Mouse (Mus musculus) kidney, embryonic 14.5 days (tissue): ENCODE measurements at regions not wholly inside any gene's neighbourhood (a gene's known extent, or its start where the extent isn't known, plus 50 kb on each side); places are given as distances from the start of the nearest gene placed in this dataset.

Experiments
- ATAC-seq: fragments of 200-750 bp; cut with Nextera tagmentation; 2 replicates; pipeline ENCODE4 v1.8.0; 2017; ENCODE audit warnings: moderate number of reproducible peaks, mild to moderate bottlenecking, moderate TSS enrichment, moderate library complexity; ENCODE audit not compliant: low FRiP score, low TSS enrichment
- H3K27ac ChIP-seq: fragments of 300-500 bp; sonication (generic); 2 replicates; pipeline ENCODE4 v1.5.1; 2014; ENCODE audit warnings: low read depth, mild to moderate bottlenecking, low read length, moderate library complexity, mixed read lengths
- H3K27me3 ChIP-seq: fragments of 300-500 bp; sonication (generic); 2 replicates; pipeline ENCODE4 v1.6.1; 2014; ENCODE audit warnings: mild to moderate bottlenecking, low read length; ENCODE audit not compliant: control insufficient read depth, insufficient read depth
- H3K36me3 ChIP-seq: fragments of 300-500 bp; sonication (generic); 2 replicates; pipeline ENCODE4 v1.6.1; 2014; ENCODE audit warnings: low read length, mixed read lengths; ENCODE audit not compliant: control insufficient read depth, insufficient read depth
- H3K4me1 ChIP-seq: fragments of 300-500 bp; sonication (generic); 2 replicates; pipeline ENCODE4 v1.6.1; 2014; ENCODE audit warnings: low read length, mixed read lengths; ENCODE audit not compliant: control insufficient read depth, insufficient read depth
- H3K4me2 ChIP-seq: fragments of 300-500 bp; sonication (generic); replicated peaks from 2 replicates; pipeline ENCODE4 v1.6.1; 2014; ENCODE audit warnings: low read depth, mild to moderate bottlenecking, low read length
- H3K4me3 ChIP-seq: fragments of 300-500 bp; sonication (generic); 2 replicates; pipeline ENCODE4 v1.5.1; 2014; ENCODE audit warnings: mild to moderate bottlenecking, low read length
- H3K9ac ChIP-seq: fragments of 300-500 bp; sonication (generic); 2 replicates; pipeline ENCODE4 v1.6.1; 2014; ENCODE audit warnings: low read depth, mild to moderate bottlenecking, low read length, moderate library complexity
- H3K9me3 ChIP-seq: fragments of 300-500 bp; sonication (generic); 2 replicates; pipeline ENCODE4 v1.6.1; 2016; ENCODE audit warnings: low read length; ENCODE audit not compliant: control insufficient read depth
- WGBS: fragments of 180-500 bp; shearing (Covaris S2); extraction: QIAGEN DNeasy Blood & Tissue Kit; methylation state at CpG from one replicate; pipeline ENCODE4 v1.1.7; 2014; 5-methylcytosine and 5-hydroxymethylcytosine counted together

GRCm38 (mm10) chr10:125749031-125749585 lies 216.9 kb upstream of the Lrig3 start:
- Histone ChIP-seq H3K9ac (no peak overlapping the region), H3K36me3 (no peaks in the 10 kb centered on the region), H3K27ac (peak overlapping the region; percentile 42; the same call in 1 of the 2 replicates), H3K4me1 (no peaks in the 10 kb centered on the region), H3K4me2 (no peak overlapping the region), H3K9me3 (no peaks in the 10 kb centered on the region), H3K4me3 (no peak overlapping the region), H3K27me3 (no peaks in the 10 kb centered on the region)
- ATAC-seq = no peak
- 64% methylated on average over 6 of the region's 6 CpGs for WGBS

DNA sequence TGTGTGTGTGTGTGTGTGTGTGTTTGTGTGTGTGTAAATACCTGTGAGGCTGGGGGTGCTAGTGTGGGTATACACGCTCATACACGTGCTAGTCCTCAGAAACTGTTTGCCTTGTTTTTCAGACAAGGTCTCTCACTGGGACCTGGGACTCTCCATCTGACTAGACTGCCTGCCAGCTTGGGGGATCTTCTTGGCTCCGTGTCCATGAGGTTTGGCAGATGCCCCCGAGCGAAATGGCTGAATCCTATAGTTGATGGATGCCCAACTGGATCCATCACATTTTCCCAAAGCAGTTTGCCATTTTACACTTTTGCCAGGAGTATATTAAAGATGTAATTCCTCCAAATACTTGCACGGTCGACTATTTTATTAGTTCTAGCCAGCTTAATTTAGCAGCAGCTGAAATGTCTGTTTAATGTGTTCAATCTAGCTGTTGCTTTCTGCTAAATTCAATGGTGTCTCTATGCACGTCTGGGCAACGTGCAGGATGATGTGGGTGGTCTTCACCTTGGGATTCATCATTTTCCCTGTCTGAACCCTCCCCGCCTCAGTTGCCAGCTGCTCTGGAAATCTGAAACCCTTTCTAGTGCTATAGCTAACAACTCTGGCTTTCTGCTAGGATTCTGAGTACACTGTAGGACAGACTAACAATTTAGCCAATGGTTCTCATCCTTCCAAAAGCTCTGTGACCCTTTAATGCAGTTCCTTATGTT lies 213.3 kb upstream of the Lrig3 start:
- ATAC-seq = no peak
- no peak overlapping the region for H3K9ac ChIP-seq

GRCm38 (mm10) chr10:125759171-125759570 lies 206.8 kb upstream of the Lrig3 start:
- H3K27ac ChIP-seq = no peak overlapping the region
- H3K9ac ChIP-seq = no peak overlapping the region
- H3K27me3 ChIP-seq = no peaks in the 10 kb centered on the region
- 93% methylated on average over 3 of the region's 3 CpGs for WGBS
- H3K4me3 ChIP-seq = no peak overlapping the region
- no peaks in the 10 kb centered on the region for H3K4me1 ChIP-seq
- no peak overlapping the region for H3K4me2 ChIP-seq
- H3K9me3 ChIP-seq = peaks cover 6% of the 10 kb centered on the region; the same call in 1 of the 2 replicates
- ATAC-seq = peak; percentile 52; the same call in 1 of the 2 replicates
- no peaks in the 10 kb centered on the region for H3K36me3 ChIP-seq

More for the DNA sequence above, 213.3 kb upstream of the Lrig3 start:
- Histone ChIP-seq H3K4me3 (no peak overlapping the region), H3K9me3 (no peaks in the 10 kb centered on the region), H3K4me2 (no peak overlapping the region), H3K4me1 (no peaks in the 10 kb centered on the region), H3K27me3 (no peaks in the 10 kb centered on the region), H3K36me3 (no peaks in the 10 kb centered on the region), H3K27ac (no peak overlapping the region)
- 67% methylated on average over 10 of the region's 10 CpGs for WGBS

DNA sequence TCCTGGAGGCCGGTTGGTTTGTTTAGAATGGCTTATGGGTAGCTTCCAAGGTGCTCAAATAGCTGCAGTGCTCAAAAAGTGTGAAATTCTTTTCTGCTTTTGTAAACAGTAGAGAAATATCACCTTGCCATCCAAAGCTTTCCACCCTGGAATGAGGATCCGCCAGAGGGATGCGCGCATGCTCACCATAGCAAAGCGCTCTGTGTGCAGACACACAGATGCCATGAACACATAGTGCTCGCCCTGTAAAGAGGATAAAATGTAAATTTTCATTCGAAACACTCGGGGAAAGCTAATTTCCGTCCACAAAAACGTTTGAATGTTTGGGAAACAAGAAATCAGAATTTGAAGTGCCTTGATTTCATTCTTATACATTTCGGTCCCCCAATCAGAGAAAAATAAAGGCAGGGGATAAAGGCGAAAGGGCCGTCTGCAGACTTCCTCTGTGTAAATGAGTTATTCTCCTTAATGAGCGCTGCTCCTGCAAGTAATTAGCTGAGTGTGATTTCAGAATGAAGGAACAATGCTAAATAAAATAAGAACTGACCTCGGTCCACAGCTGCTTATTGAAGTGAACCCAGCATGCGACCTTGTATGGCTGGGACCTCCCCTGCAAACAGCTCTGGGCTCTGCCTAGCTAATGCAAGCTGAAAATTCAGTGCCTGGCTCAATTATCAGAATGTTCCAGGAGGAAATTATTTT lies 203.4 kb upstream of the Lrig3 start:
- no peak for ATAC-seq
- no peaks in the 10 kb centered on the region for H3K36me3 ChIP-seq
- H3K27me3 ChIP-seq = no peaks in the 10 kb centered on the region
- 79% methylated on average over 16 of the region's 16 CpGs for WGBS
- no peak overlapping the region for H3K4me2 ChIP-seq
- H3K9me3 ChIP-seq = peaks cover 6% of the 10 kb centered on the region; the same call in 1 of the 2 replicates
- H3K9ac ChIP-seq = no peak overlapping the region
- H3K27ac ChIP-seq = no peak overlapping the region
- no peaks in the 10 kb centered on the region for H3K4me1 ChIP-seq
- H3K4me3 ChIP-seq = no peak overlapping the region

DNA sequence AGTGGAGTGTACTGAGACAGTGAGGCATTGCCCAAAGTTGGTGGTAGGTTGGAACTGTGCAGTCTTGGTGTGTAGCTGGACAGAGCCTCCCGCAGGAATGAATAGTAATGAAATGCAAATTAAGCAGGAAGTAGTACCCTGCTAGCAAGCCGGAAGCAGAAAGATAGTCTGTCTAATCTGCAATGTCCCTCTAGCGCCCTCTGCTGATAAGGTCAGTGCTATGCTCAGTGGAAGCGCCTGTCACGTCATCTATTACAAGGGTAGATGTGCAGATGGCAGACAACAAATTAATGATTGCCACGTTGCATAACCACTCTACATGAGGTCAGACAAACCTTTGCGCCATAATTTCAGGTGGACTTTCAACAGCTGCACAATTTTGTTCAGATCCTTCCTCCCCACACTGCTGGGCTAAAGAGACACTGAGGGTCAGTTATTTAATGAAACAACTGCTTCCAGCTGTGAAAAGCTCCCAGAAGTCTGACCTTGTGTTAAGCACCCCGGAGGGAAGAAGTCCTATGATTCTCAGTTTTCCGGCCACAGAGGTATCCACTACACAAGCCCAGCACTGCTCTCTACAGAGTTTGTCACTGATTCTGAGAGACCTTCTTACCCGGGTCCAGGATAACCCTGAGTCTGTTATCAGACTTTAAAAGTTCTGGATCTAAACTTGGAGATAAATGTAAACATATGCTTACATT lies 201.4 kb upstream of the Lrig3 start:
- H3K27ac ChIP-seq = no peak overlapping the region
- no peaks in the 10 kb centered on the region for H3K27me3 ChIP-seq
- H3K36me3 ChIP-seq = no peaks in the 10 kb centered on the region
- no peaks in the 10 kb centered on the region for H3K4me1 ChIP-seq
- no peak overlapping the region for H3K4me3 ChIP-seq
- H3K9ac ChIP-seq = no peak overlapping the region
- ATAC-seq = peak; percentile 68; the same call in 1 of the 2 replicates
- WGBS = 64% methylated on average over 10 of the region's 10 CpGs
- H3K9me3 ChIP-seq = peaks cover 6% of the 10 kb centered on the region; the same call in 1 of the 2 replicates
- H3K4me2 ChIP-seq = no peak overlapping the region

DNA sequence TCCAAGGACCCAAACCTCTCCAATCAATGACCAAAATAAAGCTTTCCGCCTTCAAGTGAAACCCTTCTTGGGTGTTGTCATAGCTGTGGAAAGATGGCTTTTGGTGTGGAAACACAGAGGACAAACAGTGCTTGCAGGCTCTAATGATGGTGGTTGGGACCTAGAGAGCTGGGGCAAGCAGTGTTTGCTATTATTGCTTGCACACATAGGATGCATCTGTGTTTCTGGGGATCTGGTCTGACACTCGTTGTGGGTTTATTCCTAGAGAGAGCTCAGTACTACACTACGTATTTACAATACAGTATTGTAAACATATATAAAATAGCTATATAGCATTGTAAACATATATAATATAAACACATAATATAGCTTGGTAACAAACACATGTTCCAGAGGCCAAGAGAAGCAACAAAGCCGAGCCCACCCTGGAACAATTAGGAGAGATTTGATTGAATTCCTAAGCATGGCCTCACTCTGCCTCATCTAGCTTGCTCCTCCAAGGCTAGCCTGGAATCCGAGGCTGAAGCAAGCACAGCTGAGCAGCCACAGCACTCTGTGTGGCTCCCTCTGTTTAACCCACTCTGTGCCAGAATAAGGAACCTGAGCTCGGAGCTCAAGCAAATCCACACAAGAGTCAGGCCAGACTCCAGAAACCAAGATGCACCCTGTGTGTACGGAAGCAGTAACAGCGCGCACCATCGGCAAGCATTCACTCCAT lies 200.7 kb upstream of the Lrig3 start:
- H3K9me3 ChIP-seq = peaks cover 6% of the 10 kb centered on the region; the same call in 1 of the 2 replicates
- no peak overlapping the region for H3K27ac ChIP-seq
- no peak overlapping the region for H3K9ac ChIP-seq
- WGBS = 77% methylated on average over 10 of the region's 10 CpGs
- no peak for ATAC-seq
- H3K36me3 ChIP-seq = no peaks in the 10 kb centered on the region
- H3K4me2 ChIP-seq = no peak overlapping the region
- H3K4me1 ChIP-seq = no peaks in the 10 kb centered on the region
- no peaks in the 10 kb centered on the region for H3K27me3 ChIP-seq
- no peak overlapping the region for H3K4me3 ChIP-seq

DNA sequence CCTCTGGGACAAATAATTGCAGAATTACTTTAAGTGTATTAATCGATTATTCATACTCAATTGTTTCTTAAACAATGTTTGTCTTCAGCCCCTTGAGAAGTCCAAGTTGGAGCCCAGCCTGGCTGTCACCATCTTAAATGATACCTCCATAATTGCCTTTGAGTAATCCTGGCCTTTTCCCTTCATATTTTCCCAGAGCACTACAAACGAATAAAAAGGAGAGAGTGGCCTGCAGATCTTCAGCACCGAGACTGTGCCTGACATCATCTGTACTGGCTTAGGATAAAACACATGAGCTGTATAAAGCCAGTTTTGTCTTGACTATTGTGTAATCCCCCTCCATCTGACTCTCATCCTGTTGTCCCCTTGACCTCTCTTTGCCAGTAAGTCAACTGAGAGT lies 197.7 kb upstream of the Lrig3 start:
- 82% methylated on average over 3 of the region's 3 CpGs for WGBS
- ATAC-seq = no peak
- no peaks in the 10 kb centered on the region for H3K4me1 ChIP-seq

GRCm38 (mm10) chr10:125773541-125773940 lies 192.4 kb upstream of the Lrig3 start:
- Histone ChIP-seq H3K4me3 (no peak overlapping the region), H3K4me1 (no peaks in the 10 kb centered on the region), H3K27me3 (no peaks in the 10 kb centered on the region), H3K9ac (no peak overlapping the region), H3K4me2 (no peak overlapping the region), H3K9me3 (no peaks in the 10 kb centered on the region), H3K36me3 (no peaks in the 10 kb centered on the region), H3K27ac (no peak overlapping the region)
- 76% methylated on average over 7 of the region's 7 CpGs for WGBS
- ATAC-seq = no peak

More for the DNA sequence above, 197.7 kb upstream of the Lrig3 start:
- Histone ChIP-seq H3K9me3 (no peaks in the 10 kb centered on the region), H3K36me3 (no peaks in the 10 kb centered on the region), H3K4me3 (no peak overlapping the region), H3K4me2 (no peak overlapping the region), H3K27ac (no peak overlapping the region), H3K9ac (no peak overlapping the region), H3K27me3 (no peaks in the 10 kb centered on the region)
